Mouse (Mus musculus): ENCODE measurements around the gene Rfc2.

DNA sequence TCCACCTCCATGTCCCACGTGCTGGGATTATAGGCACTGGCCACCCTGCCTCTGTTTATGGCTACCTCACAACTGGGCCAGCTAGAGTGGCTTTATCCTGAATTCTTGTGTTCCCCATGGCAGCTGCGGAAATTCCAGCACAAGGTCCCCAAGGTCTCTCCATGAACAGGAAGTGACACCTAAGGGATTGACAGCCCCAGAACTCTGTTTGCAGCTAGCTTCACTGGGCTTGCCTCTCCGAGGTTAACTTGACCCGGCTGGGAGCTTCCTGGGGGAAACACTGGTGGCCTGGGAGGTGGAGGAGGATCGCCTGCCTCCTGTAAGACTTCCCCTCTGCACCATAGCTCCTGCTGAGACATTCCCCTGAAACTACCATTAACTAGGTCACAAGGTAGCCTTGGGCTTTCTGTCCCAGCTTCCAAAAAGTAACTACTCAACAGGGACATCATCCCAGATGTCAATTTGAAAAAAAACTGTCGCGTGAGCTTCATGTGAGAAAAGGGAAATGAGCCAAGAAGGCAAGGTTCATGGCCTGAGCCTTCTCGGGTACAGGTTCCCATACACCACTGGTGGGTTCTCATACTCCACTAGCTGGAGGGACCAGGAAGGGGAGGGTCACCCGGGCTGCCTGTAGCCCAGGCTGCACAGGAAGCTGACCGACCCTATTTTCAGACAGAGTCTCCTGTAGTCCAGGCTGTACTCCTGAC is 8.5 kb upstream of the Rfc2 start:
- TF ChIP-seq TAL1 (IDR thresholded peaks at IDR 0.05; ENCODE audit: low read length) (no peak), GATA1 (IDR thresholded peaks at IDR 0.05; ENCODE audit: low read length) (no peak)

Measured in erythroblast, embryonic 14.5 days (primary cell).